Mouse (Mus musculus) large intestine, adult 2 months (tissue): ENCODE measurements around the gene Foxa1. TPM values are rescaled to one million over a fixed set of nuclear protein-coding genes. Genes with fewer than 3 reads are reported as not detected.
A peak's percentile ranks its signal among the peaks of the same experiment; 100 is the strongest.

Experiments used
- DNase-seq: peaks from one replicate; pipeline ENCODE4 v3.0.0-alpha.2; 2012; ENCODE audit warnings: low read depth, low spot score
- WGBS: fragments of 180-500 bp; shearing (Covaris S2); methylation state at CpG from one replicate; pipeline ENCODE4 v1.1.7; 2018; 5-methylcytosine and 5-hydroxymethylcytosine counted together
- polyA plus RNA-seq: library from polyadenylated mRNA; depleted of rRNA; stranded (reverse); fragments of >200 nt; gene quantifications from 2 replicates; pipeline ENCODE4 v1.2.3, GENCODE M21; 2012; rRNA removed

Gene Foxa1
- 10.7 and 11.2 TPM in 2 replicates for polyA plus RNA-seq

DNA sequence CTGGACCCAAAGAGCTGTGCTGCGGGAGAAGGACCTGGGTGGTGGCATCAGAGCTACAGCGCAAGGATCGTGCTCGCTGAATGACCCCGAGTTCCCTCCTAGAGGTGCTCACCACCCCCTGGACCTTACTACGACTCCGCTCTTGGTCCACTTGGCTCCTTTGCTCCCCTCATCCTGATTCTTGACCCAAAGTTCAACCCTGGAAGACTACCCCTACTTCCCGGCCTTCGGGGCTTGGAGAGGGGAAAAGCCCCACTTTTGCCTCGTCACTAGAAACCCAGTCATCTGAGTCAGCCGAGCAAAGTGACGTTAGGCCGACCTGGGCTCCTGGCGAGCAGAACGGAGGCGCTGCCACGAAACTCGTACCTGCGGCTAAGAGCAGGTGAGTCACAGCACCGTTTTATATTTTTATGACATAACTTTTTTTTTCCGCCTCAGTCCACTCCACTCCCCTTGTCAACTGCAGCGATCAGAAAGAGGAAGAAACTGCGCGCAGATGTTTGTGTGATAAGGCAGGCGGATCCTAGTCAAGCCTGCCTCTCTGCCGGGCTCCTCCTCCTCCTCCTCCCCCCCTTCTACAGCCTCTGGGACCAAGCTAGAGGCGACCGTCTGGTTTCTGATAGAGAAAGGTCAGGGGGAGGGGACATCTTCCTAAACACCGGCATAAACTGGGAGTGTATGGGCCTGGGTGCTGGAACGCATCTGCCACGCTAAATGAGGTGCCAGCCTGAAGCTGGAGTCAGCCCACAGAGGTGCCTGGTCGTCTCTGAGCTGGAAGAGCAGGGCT lies at the start of gene Foxa1:
Gene Foxa1 (minus strand): TSS at position 502 of the 787 bp plus-strand sequence.
- WGBS = 2% methylated on average over 32 of the region's 32 CpGs
- DNase-seq = peak; percentile 85

DNA sequence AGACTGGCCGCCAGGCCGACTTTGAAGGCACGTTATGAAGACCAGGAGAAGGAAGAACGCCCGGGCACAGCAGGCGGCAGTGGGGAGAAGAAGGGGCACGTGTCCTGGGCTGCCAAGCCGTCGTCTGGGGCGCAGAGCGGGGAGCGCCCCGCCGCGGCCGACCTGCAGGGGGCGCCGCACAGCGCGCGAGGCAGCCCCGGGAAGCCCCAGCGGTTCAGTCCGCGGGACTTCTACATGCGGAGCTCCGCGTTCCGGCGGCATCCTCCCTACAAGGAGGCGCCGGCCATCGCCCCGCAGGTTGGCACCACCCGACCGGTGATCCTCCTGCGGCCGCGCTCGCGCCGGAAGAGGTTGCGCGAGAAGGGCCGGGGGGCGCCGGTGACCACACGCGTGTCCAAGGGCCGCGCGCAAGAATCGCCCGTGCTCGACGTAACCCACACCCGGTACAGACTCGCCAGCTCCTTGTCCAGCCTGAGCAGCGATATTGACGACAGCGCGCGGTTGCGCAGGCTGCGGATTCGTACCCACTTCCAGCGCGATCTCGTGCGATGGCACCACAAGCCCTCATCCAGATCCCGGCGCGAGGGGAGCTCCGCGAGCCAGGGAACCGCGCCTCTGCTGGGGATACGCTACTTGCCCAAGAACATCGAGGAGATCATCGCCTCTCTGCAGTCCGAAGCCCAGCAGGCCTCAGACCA lies 29.4 kb upstream of the Foxa1 start:
- no peak for DNase-seq
- WGBS = 14% methylated on average over 81 of the region's 81 CpGs

DNA sequence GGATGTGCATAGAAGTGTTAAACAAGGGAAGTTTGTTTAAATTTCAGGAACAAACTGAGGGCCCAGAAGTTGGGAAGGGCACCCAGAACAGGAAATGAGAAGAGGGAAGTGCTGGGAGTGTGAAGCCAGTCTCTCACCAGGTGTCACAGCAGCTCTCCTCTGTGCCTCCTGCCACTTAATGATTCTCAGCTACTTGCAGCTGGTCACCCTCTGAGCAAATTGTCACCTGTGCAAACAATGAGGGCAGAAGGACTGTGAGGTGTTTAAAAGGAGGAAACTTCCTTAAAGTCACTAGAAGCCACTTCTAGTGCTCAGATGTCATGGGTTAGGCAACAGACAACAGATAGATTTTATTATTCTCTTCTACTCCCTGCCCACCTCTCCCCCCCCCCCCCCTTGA lies 25.7 kb upstream of the Foxa1 start:
- peak; percentile 45 for DNase-seq

DNA sequence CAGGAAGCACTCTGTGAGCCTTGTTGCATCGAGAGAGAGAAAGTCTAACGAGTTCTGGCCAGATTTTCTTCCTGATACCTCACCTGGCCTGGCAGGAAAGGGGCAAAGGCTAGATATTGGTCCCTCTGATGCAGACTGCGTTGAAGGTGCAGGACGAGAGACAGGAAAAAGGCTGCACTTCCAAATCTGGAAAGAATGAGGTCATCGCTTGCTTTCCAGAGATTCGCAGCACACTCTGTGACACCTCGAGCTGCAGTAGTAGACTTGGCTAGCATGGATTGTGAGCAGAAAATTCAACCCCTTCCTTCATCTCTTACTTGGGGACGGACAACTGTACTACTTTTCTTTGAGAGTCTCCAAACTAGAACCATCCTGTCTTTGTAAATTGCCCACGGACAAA lies 25.1 kb upstream of the Foxa1 start:
- no peak for DNase-seq
- WGBS = 9% methylated on average over 9 of the region's 9 CpGs

DNA sequence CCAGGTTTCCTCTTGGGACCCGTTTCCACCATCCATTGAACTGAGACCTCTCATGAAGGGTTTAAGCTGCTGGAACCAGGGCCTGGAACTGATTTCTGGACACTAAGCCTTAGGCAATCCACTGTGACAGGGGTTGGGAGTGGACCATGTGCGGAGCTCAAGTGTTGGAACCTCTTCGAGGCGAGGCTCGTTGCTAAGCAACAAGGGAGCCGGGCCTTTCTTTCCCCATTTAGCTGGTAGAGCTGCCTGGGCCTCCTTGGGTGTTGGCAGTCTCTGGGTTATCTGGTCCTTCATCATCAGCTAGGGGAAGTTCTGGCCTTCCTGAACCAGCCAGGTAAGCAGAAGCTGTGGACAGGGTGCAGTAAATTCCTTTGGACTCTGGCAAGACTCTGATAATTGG lies 17.2 kb upstream of the Foxa1 start, which contains the start of gene Ttc6:
Gene Ttc6 (plus strand): TSS at position 205 of the 400 bp plus-strand sequence.
- WGBS = 53% methylated on average over 6 of the region's 6 CpGs
- no peak for DNase-seq

DNA sequence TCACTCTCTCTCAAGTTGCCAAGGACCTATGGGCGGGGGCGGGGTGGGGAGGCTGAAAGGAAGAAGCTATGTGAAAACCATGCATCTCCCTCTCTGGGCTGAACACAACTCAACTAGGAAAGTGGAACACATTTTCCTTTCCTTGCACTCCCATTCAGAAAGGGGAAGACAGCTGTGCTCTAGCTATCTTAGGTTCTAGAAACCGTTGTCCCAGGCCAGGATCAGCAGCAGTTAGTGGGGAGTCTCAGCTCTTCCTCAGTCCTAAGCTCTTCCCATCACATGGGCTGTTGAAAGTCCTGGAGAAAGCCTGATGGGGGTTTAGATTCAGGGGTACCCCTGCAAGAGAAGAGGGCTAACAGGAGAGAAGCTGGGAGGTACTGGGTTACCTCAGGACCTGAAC lies 7.4 kb upstream of the Foxa1 start:
- no peak for DNase-seq
- 70% methylated on average over 3 of the region's 3 CpGs for WGBS

DNA sequence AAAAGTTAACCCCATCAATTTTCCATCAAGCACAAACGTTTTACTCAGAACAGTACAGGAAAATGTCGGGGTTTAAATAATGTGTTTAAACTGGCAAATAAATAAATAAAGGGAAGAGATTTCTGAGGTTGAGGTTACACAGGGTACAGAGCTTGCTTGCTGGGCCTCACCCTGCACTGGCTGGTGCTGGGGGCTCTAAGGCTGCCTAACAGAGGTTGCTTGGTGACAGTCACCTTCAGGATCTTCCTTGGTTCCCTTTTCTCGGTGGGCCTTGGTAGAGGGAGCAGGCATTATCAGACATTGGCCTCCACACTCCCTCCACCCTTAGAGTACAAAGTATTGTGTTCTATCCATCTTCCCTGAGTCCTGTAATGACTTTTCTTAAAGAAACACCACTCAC lies 5.6 kb upstream of the Foxa1 start:
- 39% methylated on average over 3 of the region's 3 CpGs for WGBS
- no peak for DNase-seq

DNA sequence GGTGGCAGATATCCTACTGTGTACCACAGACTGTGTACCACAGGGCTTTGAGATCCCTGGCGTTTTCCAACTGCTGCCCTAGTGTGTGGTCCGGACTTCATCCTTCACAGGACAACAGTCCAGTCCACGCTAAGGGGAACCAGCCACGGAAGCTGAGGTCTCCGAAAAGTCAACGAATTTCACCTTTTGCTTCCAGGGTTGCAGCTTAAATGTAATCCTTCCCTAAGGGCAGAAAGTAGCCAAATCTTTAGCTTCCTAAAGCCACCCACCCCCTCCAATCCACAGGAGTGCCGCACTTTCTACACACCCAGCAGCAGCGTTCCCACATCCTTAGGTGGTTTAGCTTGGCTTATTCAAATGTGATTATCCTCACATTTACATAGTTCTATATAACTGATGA lies 4.2 kb upstream of the Foxa1 start:
- 70% methylated on average over 8 of the region's 8 CpGs for WGBS
- no peak for DNase-seq

DNA sequence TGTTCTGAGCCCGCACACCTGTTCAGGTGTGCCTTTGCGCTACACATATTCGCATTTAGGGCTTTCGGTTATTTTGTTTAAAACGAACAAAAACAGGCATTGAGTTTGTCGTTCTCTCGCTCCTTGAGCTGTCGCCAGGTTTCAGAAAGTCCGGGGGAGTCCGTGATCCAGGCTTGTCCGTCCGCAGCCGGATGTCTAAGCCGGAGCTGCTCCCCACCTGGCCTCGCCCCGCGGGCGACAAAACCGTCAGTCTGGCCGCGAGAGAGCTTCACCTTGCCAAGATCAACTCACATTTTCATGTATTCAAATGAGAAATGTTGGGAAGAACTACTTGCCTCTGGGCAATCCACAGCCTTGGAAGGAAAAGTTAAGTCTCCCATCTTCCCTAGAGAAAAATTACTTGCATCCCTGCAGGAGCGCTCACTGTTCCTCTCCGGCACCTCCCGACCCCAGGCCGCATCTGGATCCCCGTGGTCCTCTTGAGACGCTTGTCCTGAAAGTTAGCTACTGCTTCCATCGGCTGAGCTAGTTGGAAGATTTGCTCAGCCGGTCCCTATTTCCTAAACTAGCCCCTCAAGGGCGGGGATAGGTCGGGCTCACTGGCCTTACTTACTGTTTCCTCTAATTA lies 3.6 kb upstream of the Foxa1 start:
- WGBS = 56% methylated on average over 31 of the region's 31 CpGs

DNA sequence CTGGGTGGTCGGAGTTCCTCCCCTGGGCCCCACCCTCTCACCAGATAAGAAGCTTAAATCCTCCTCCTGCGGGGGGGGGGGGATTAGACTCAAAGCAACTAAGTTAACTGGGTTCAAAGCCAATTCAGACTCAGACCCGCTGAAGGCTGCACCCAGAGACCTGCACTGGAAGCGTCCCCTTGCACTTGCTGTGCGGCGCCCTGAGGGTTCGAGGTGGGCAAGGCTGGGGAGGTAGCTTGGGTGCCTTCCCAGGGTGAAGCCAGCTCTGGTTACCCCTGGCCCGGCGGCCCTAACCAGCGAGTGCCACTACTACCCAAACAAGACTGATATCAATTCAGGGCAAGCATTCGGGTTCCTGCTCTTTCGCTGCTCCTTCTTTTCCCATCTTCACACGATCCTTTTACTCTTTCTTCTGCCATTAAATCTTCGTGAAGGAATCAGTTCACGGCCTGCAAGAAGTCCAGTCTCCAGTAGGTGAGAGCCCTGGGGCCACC lies 3.0 kb upstream of the Foxa1 start:
- no peak for DNase-seq
- 57% methylated on average over 15 of the region's 15 CpGs for WGBS

More for the DNA sequence above, 3.6 kb upstream of the Foxa1 start:
- DNase-seq = no peak

DNA sequence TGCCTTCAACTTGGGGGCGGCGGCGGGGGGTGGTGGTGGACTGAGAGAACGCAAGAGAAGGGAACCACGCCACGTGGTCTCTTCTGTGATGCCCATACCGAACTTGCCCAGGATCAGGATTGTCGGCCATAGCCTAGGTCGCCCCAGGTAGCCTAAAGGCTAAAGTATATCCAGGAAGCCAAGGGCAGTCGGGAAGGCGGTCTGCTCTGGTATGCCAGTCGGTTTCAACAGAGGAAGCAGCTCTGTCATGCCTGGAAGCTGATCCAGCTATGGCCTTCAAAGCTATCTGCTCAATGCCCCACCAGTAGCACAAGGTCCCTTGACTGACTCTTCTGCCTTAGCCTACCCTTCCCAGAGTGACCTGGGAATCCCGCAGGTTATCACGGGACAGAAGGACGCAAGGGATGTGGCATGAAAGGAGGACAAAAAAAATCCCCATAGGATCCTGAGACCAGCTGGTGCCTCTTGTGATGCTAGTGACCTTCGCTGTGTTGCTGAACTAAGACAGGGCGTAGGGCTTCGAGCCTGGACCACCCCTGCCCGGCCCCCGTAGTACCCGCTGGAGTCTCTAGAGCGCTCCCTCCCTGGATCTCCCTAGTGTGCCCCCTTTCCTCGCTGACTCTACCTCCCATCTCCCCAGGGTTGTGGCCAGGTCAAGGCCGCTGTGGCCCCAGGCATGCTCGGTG lies 2.4 kb upstream of the Foxa1 start:
- no peak for DNase-seq
- WGBS = 58% methylated on average over 25 of the region's 25 CpGs

DNA sequence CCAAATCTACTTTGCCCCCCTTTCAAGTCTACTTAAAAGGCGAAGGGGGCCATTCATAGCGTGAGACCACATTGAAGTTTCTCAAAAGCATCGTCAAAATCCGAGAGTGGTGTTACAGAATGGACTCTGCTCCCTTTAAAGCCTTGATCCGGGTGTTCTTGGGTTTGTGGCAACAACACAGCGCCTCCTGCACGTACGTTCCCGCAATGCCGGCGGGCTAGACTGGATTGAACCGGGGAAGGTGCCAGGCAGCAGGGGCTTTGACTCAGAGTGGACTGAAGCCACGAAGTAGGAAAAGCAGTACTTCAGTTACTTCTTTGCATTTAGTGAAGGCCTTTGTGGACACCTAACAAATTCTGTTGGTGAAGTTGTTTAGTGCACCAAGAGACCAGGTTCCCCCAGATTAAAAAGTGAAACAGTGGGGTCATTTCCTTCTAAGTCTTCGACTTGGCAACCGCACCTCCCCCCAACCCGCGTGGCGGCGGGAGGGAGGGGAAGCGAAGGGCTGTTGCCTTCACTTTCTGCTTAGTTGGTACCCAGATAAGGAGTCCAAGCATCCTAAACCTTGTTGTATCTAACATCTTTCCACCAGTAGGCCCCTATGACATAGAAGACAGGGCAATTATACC lies 1.8 kb upstream of the Foxa1 start:
- peak; percentile 57 for DNase-seq
- 4% methylated on average over 20 of the region's 20 CpGs for WGBS

DNA sequence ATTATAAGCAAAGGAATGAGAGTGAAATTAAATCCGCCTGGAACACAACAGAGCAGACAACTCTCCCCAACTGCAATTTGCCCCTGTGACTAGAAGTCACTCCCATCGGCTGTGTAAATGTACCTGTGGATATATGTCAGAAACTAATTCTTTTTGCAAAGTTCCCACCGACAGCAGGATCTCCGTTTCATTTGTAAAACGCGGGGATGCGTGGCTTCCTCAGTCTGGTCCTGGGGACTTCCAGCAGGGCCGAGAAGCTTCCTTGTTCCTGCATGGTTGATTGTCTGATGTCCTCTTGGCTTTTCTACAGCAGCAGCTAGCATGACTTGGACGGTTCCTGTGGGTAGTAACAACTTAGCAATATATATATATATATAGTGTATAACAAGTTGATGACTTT lies 1.2 kb upstream of the Foxa1 start:
- 6% methylated on average over 9 of the region's 9 CpGs for WGBS
- peak; percentile 21 for DNase-seq

DNA sequence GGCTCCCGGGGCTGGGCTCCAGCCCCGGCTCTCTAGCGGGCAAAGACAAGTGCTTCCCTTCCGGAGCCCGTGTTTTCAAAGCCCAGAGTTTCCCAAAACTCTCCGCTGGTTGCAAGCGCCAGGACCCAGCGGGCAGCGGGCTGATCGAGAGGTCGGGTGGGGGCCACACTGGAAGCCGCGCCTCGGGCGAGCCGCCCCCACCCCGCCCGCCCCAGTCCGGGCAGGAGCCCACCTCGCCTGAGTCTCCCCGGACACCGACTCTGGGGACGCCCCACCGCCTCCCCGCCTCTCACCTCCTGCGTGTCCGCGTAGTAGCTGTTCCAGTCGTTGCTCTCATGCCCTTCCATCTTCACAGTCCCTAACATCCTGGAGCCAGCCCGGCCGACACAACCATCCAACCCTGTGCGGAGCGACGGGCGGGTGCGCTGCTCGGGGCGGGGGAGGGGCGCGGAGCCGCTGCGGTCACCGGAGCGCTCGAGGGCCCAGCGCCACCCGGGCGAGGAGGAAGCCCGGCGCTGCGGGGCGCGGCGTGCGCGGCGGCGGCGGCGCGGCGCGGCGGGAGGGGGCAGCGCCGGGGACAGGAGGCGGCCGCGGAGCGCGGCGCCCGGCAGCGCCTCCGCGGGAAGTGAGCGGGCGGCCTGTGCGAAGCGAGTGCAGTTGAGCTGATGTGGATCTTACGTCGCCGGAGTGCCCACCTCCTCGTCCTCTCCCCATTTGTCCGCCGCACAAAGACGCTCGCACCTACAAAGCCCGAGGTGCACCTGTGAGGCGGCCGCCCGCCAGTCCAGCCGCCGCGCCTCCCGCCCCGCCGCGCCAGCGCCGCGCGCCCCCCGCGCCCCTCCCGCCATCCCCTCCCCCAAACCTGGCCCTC lies 1.1 kb downstream of the Foxa1 start:
- under 1% methylated on average over 104 of the region's 106 CpGs for WGBS

DNA sequence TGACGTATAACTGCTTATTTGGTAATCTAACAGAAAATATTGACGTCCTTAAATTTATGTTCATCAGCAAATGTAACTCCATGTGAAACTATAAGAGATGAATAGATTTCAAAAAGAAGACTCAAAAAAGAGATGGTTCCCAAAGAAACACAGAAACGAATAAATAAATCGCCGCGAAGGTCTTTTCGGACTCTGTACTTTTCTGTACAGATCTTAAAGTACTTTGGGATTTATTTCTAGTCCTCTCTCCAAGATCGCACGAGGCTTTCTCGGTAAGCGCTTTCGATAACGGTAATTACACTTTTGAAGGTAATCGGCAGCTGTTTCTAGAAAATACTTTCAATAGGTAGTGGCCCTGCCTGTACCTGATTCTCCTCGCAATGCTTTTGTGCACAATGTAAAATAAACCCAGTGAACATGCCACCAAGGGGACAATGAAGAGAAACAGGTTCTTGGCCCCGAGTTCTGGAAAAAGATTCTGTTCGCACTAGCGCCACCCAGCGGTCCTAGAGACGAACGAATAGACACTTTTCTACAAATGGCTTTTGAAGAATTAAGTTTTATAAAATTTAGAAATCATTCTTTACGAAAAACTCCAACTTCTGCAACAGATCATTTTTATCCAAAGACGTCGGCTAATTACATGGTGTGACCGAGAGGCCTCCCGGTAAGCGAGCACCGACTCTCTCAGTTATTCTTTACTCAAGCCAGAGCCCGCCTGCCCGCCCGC lies 1.9 kb downstream of the Foxa1 start:
- DNase-seq = peak; percentile 96
- 2% methylated on average over 31 of the region's 31 CpGs for WGBS

More for the DNA sequence above, 1.1 kb downstream of the Foxa1 start:
- peak; percentile 27 for DNase-seq

DNA sequence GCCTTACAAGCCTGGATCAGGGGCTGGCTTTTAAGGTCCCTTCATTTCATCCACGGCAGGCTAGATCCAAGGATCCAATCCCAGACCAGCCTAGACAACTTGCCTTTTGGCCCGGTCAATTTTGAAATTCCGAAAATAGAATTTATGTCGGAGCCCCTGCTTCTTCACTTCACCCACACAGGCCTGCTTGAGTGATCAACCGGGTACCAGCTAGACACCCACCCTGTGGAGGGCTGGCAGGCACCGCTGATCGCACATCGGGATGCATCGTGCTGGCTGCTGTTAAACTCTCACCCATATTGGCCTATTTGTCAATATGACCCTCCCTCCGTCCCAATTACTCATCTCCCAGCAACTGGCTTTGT lies 3.1 kb downstream of the Foxa1 start:
- WGBS = 6% methylated on average over 10 of the region's 10 CpGs
- peak; percentile 42 for DNase-seq

DNA sequence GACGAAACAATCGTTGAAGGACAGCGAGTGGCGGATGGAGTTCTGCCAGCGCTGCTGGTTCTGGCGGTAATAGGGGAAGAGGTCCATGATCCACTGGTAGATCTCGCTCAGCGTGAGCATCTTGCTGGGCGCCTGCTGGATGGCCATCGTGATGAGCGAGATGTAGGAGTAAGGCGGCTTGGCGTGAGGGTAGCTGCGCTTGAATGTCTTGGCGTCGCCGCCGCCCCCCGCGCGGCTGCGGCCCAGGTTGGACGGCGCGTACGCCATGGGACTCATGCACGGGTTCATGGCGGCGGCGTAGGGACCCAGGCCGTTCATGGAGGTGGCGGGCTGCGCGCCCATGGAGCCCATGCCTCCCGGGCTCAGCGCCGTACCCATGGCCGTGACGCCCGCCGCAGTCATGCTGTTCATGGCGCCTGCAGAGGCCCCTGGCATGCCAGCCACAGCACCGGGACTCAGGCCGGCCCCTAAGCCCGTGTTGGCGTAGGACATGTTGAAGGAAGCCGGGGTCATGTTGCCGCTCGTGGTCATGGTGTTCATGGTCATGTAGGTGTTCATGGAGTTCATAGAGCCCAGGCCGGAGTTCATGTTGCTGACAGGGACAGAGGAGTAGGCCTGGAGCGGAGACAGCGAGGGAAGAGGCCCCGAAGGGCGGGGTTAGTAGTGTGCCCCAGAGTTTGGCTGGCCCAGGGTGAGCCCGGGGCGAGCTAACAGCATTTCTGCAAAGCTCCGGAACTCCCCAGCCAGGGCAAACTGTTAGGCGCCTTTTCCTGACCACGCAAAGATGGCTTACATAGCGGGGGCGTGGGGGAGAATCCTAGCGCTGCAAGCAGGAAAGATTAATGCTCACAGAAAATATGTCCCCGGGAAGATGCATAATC lies 3.7 kb downstream of the Foxa1 start:
- whole genome bisulfite sequencing = 3% methylated on average over 63 of the region's 63 CpGs
- DNase-seq = peak; percentile 28
